Mouse (Mus musculus) cerebellum, adult 18-20 months (tissue): ENCODE data around the gene Defa2.
"Not testable (repeated sequence)": the region's sequence is repeated elsewhere in the genome, so short reads cannot be mapped to it uniquely, and the experiment has no call there.

ENCODE experiments used
- DNase-seq, 2 experiments: peaks; one replicate each; pipeline ENCODE4 v3.0.0; 2021

Gene Defa2

DNA sequence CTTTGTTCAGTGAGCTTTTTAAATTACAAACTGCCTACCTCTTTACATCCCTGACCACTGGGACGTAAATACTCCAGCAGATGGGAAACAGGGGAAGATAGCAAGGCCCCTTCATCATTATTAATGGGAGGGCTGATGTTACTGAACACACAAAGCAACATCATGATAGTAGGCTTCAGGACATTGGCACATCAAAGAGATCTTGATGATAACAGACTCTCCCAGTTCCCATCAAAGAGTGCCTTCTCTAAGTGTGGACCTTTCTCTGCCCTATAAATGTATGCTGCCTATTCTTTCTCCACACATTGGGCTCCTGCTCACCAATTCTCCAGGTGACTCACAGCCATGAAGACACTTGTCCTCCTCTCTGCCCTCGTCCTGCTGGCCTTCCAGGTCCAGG lies at the start of gene Defa2:
Gene Defa2 (plus strand): TSS at position 301 of the 400 bp plus-strand sequence.
- not testable (repeated sequence) for DNase-seq

DNA sequence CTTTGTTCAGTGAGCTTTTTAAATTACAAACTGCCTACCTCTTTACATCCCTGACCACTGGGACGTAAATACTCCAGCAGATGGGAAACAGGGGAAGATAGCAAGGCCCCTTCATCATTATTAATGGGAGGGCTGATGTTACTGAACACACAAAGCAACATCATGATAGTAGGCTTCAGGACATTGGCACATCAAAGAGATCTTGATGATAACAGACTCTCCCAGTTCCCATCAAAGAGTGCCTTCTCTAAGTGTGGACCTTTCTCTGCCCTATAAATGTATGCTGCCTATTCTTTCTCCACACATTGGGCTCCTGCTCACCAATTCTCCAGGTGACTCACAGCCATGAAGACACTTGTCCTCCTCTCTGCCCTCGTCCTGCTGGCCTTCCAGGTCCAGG lies 13.2 kb downstream of the Defa2 start, which contains the start of gene Defa33:
Gene Defa33 (plus strand): TSS at position 301 of the 400 bp plus-strand sequence.
- not testable (repeated sequence) for DNase-seq

DNA sequence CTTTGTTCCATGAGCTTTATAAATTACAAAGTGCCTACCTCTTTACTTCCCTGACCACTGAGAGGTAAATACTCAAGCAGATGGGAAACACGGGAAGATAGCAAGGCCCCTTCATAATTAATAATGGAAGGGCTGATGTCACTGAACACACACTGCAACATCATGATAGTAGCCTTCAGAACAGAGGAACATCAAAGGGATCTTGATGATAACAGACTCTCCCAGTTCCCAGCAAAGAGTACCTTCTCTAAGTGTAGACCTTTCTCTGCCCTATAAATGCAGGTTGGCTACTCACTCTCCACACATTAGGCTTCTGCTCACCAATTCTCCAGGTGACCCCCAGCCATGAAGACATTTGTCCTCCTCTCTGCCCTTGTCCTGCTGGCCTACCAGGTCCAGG lies 48.8 kb downstream of the Defa2 start, which contains the start of gene Defa36:
Gene Defa36 (plus strand): TSS at position 301 of the 400 bp plus-strand sequence.
- not testable (repeated sequence) for DNase-seq
